Mouse (Mus musculus): ENCODE data around the gene Olfr761. TPM values are rescaled to one million over a fixed set of nuclear protein-coding genes. Genes with fewer than 3 reads are reported as not detected.
"Not testable (repeated sequence)": the region's sequence is repeated elsewhere in the genome, so short reads cannot be mapped to it uniquely, and the experiment has no call there.

Olfr761 gene
- polyA plus RNA-seq (2016; fragmentation: Nextera tagmentation; extraction: Ambion mirVana) = not detected in 2 replicates

GRCm38 (mm10) chr17:37952979-37953378 is at the start of gene Olfr761:
Gene Olfr761 (minus strand): TSS chr17:37953079.
- Histone ChIP-seq H3K9me3 (no peaks in the 10 kb centered on the region), H3K27ac (no peak within 1 kb of the TSS), H3K9ac (no peak within 1 kb of the TSS), H3K36me3 (no peaks in the 10 kb centered on the region), H3K4me1 (no peaks in the 10 kb centered on the region), H3K4me3 (no peak within 1 kb of the TSS), H3K27me3 (replicated peaks) (no peaks in the 10 kb centered on the region), H3K4me2 (replicated peaks) (no peak within 1 kb of the TSS)
- 82% methylated on average over 2 of the region's 2 CpGs for WGBS
- ATAC-seq (ENCODE audit: low FRiP score, low read depth) = no peak

- Histone ChIP-seq H3K4me1 (no peaks in the 10 kb centered on the region), H3K4me3 (no peak overlapping the region), H3K27ac (no peak overlapping the region), H3K27me3 (replicated peaks) (no peaks in the 10 kb centered on the region), H3K9me3 (no peaks in the 10 kb centered on the region), H3K4me2 (replicated peaks) (no peak overlapping the region), H3K36me3 (no peaks in the 10 kb centered on the region), H3K9ac (no peak overlapping the region)
- WGBS = 70% methylated on average over 10 of the region's 10 CpGs
- ATAC-seq (ENCODE audit: low FRiP score, low read depth) = no peak
These were observed 42.9 kb upstream of the Olfr761 start for GRCm38 (mm10) chr17:37995635-37996307.

- H3K4me1 ChIP-seq = no peaks in the 10 kb centered on the region
- no peak overlapping the region for H3K27ac ChIP-seq
- H3K9me3 ChIP-seq = no peaks in the 10 kb centered on the region
- no peak overlapping the region for H3K9ac ChIP-seq
- no peak overlapping the region for H3K4me3 ChIP-seq
- no peak overlapping the region for H3K4me2 ChIP-seq (replicated peaks)
- no peaks in the 10 kb centered on the region for H3K36me3 ChIP-seq
- ATAC-seq (ENCODE audit: low FRiP score, low read depth) = no peak
- WGBS = 44% methylated on average over 3 of the region's 3 CpGs
- H3K27me3 ChIP-seq (replicated peaks) = no peaks in the 10 kb centered on the region
These were observed 37.6 kb upstream of the Olfr761 start for GRCm38 (mm10) chr17:37990453-37990961.

GRCm38 (mm10) chr17:37973591-37973990 is 20.7 kb upstream of the Olfr761 start:
- H3K9me3 ChIP-seq = no peaks in the 10 kb centered on the region
- WGBS = 90% methylated on average over 3 of the region's 3 CpGs

GRCm38 (mm10) chr17:37920248-37920647 is 32.6 kb downstream of the Olfr761 start, which contains the start of gene Olfr128:
Gene Olfr128 (plus strand): TSS chr17:37920548.
- Histone ChIP-seq H3K27me3 (replicated peaks) (no peaks in the 10 kb centered on the region), H3K9ac (no peak within 1 kb of the TSS), H3K36me3 (no peaks in the 10 kb centered on the region), H3K4me3 (no peak within 1 kb of the TSS), H3K9me3 (no peaks in the 10 kb centered on the region), H3K4me1 (no peaks in the 10 kb centered on the region), H3K27ac (no peak within 1 kb of the TSS), H3K4me2 (replicated peaks) (no peak within 1 kb of the TSS)
- no peak for ATAC-seq (ENCODE audit: low FRiP score, low read depth)

More at GRCm38 (mm10) chr17:37973591-37973990, 20.7 kb upstream of the Olfr761 start:
- no peak overlapping the region for H3K27ac ChIP-seq
- no peaks in the 10 kb centered on the region for H3K27me3 ChIP-seq (replicated peaks)
- no peak overlapping the region for H3K4me2 ChIP-seq (replicated peaks)
- H3K36me3 ChIP-seq = no peaks in the 10 kb centered on the region
- no peaks in the 10 kb centered on the region for H3K4me1 ChIP-seq
- no peak overlapping the region for H3K4me3 ChIP-seq
- H3K9ac ChIP-seq = no peak overlapping the region
- ATAC-seq (ENCODE audit: low FRiP score, low read depth) = no peak

GRCm38 (mm10) chr17:37906821-37907220 is 46.1 kb downstream of the Olfr761 start:
- not testable (repeated sequence) for H3K27ac ChIP-seq; ATAC-seq (ENCODE audit: low FRiP score, low read depth)
- 79% methylated on average over 8 of the region's 8 CpGs for WGBS

More at GRCm38 (mm10) chr17:37906821-37907220, 46.1 kb downstream of the Olfr761 start:
- H3K4me2 ChIP-seq (replicated peaks); H3K27me3 ChIP-seq (replicated peaks); H3K4me3 ChIP-seq; H3K36me3 ChIP-seq; H3K9me3 ChIP-seq; H3K9ac ChIP-seq; H3K4me1 ChIP-seq: not testable (repeated sequence)

Other genes starting within 250 kb of the Olfr761 start
- gene Olfr120, start 231.3 kb downstream of the Olfr761 start, polyA plus RNA-seq (2016; fragmentation: Nextera tagmentation; extraction: Ambion mirVana) = not detected in 2 replicates
- gene Olfr121, start 204.2 kb downstream of the Olfr761 start, polyA plus RNA-seq (2016; fragmentation: Nextera tagmentation; extraction: Ambion mirVana) = not detected in 2 replicates
- not detected in 2 replicates for gene Olfr122, start 184.5 kb downstream of the Olfr761 start, polyA plus RNA-seq (2016; fragmentation: Nextera tagmentation; extraction: Ambion mirVana)
- gene Olfr123, start 159.6 kb downstream of the Olfr761 start, polyA plus RNA-seq (2016; fragmentation: Nextera tagmentation; extraction: Ambion mirVana) = not detected in 2 replicates
- not detected in 2 replicates for gene Olfr124, start 153.2 kb downstream of the Olfr761 start, polyA plus RNA-seq (2016; fragmentation: Nextera tagmentation; extraction: Ambion mirVana)
- gene Olfr125, start 120.1 kb downstream of the Olfr761 start, polyA plus RNA-seq (2016; fragmentation: Nextera tagmentation; extraction: Ambion mirVana) = not detected in 2 replicates
- gene Olfr126, start 105.6 kb downstream of the Olfr761 start, polyA plus RNA-seq (2016; fragmentation: Nextera tagmentation; extraction: Ambion mirVana) = not detected in 2 replicates
- gene Olfr127, start 52.6 kb downstream of the Olfr761 start, polyA plus RNA-seq (2016; fragmentation: Nextera tagmentation; extraction: Ambion mirVana) = not detected in 2 replicates
- gene Olfr128, start 32.5 kb downstream of the Olfr761 start, polyA plus RNA-seq (2016; fragmentation: Nextera tagmentation; extraction: Ambion mirVana) = not detected in 2 replicates
- not detected in 2 replicates for gene Olfr129, start 107.0 kb upstream of the Olfr761 start, polyA plus RNA-seq (2016; fragmentation: Nextera tagmentation; extraction: Ambion mirVana)
- not detected in 2 replicates for gene Olfr130, start 110.8 kb upstream of the Olfr761 start, polyA plus RNA-seq (2016; fragmentation: Nextera tagmentation; extraction: Ambion mirVana)
- gene Olfr131, start 135.6 kb upstream of the Olfr761 start, polyA plus RNA-seq (2016; fragmentation: Nextera tagmentation; extraction: Ambion mirVana) = not detected in 2 replicates
- gene Olfr132, start 181.4 kb upstream of the Olfr761 start, polyA plus RNA-seq (2016; fragmentation: Nextera tagmentation; extraction: Ambion mirVana) = not detected in 2 replicates
- not detected in 2 replicates for gene Olfr133, start 192.2 kb upstream of the Olfr761 start, polyA plus RNA-seq (2016; fragmentation: Nextera tagmentation; extraction: Ambion mirVana)
- gene Olfr134, start 218.3 kb upstream of the Olfr761 start, polyA plus RNA-seq (2016; fragmentation: Nextera tagmentation; extraction: Ambion mirVana) = not detected in 2 replicates